Mouse (Mus musculus) testis, adult 2 months (tissue): ENCODE measurements around the gene Morn2.

Experiments
- CTCF ChIP-seq: fragments of 200-500 bp; IDR thresholded peaks from 2 replicates; pipeline ENCODE4 v1.5.1; 2012; ENCODE audit warnings: low read depth, mild to moderate bottlenecking, inconsistent platforms, low read length, moderate library complexity; ENCODE audit not compliant: control insufficient read depth, insufficient read depth, insufficient replicate concordance
- POLR2A ChIP-seq: fragments of 200-500 bp; IDR thresholded peaks from 2 replicates; pipeline ENCODE4 v1.6.1; 2012; ENCODE audit warnings: low read depth, mild to moderate bottlenecking, inconsistent platforms, low read length, moderate library complexity; ENCODE audit not compliant: control insufficient read depth

- TF ChIP-seq POLR2A (no peak), CTCF (no peak)
Measured at GRCm38 (mm10) chr17:80278255-80278654, 11.7 kb upstream of the Morn2 start.
